Mouse (Mus musculus): Measurements from ENCODE around the gene Rab22a. TPM values are rescaled to one million over a fixed set of nuclear protein-coding genes. Genes with fewer than 3 reads are reported as not detected.

The Rab22a gene
- total RNA-seq, 1 experiment = 10.9 TPM

GRCm38 (mm10) chr2:173755433-173756144, 96.0 kb downstream of the Rab22a start:
- TF ChIP-seq HCFC1 (IDR thresholded peaks at IDR 0.05; ENCODE audit: borderline replicate concordance, insufficient read depth, low read length) = no peak
- no peak for TF ChIP-seq ZC3H11A (IDR thresholded peaks at IDR 0.05; ENCODE audit: borderline replicate concordance, low read depth, low read length)
- no peak for TF ChIP-seq ZNF384 (IDR thresholded peaks at IDR 0.05; ENCODE audit: low read depth, low read length)
- no peak for TF ChIP-seq CHD2 (IDR thresholded peaks at IDR 0.05; ENCODE audit: low read depth, low read length)
- no peak for TF ChIP-seq MAFK (IDR thresholded peaks at IDR 0.05; ENCODE audit: insufficient read depth, low read depth, low read length)
- in situ Hi-C loops (cut with MboI; ENCODE audit: low sequenced_read_pairs in 2 of 2, unreplicated experiment in 2 of 2) = no loop called here
- no peak overlapping the region for H3K4me3 ChIP-seq (ENCODE audit: insufficient read depth in 1 of 2, low read depth in 1 of 2, low read length in 2 of 2, poor library complexity in 1 of 2, severe bottlenecking in 1 of 2)
- no peaks in the 10 kb centered on the region for H3K9me3 ChIP-seq (ENCODE audit: control insufficient read depth, insufficient read depth, low read depth, low read length)
- no peaks in the 10 kb centered on the region for H3K36me3 ChIP-seq (ENCODE audit: control insufficient read depth, insufficient read depth, low read length, poor library complexity, severe bottlenecking)
- peaks cover 7 to 14% of the 10 kb centered on the region in 2 experiments for H3K4me1 ChIP-seq (ENCODE audit: control insufficient read depth in 2 of 2, insufficient read depth in 2 of 2, low read length in 2 of 2, poor library complexity in 1 of 2)
- DNase-seq (ENCODE audit: low read depth, low spot score) = no peak
- no peak overlapping the region for H3K9ac ChIP-seq (ENCODE audit: insufficient read depth, low read depth, low read length, poor library complexity, severe bottlenecking)
- no peak overlapping the region for H3K27ac ChIP-seq (ENCODE audit: insufficient read depth, low read depth, low read length, poor library complexity, severe bottlenecking)

Other genes starting within 250 kb of the Rab22a start
- gene 1700021F07Rik, start 137.2 kb upstream of the Rab22a start, total RNA-seq (2012; rRNA removed) = not detected in 2 replicates
- gene Ankrd60, start 81.4 kb upstream of the Rab22a start, total RNA-seq (2012; rRNA removed) = not detected in 2 replicates
- 0.26 TPM in 1 of 2 replicates, not detected in the other for gene 1700010B08Rik, start 59.7 kb downstream of the Rab22a start, total RNA-seq (2012; rRNA removed)
- gene Vapb, start 77.8 kb downstream of the Rab22a start, total RNA-seq (2012; rRNA removed) = 19.0 and 26.5 TPM in 2 replicates

Measured in ES-E14 (cell line).